Mouse (Mus musculus): ENCODE data around the gene Toe1. TPM values are rescaled to one million over a fixed set of nuclear protein-coding genes. Genes with fewer than 3 reads are reported as not detected.

The Toe1 gene
- polyA plus RNA-seq, 1 experiment from 2014 or later, result 34.5 TPM

- Histone ChIP-seq H3K4me1 (ENCODE audit: control insufficient read depth, insufficient read depth, low read length) (peaks cover 5% of the 10 kb centered on the region; the same call in 1 of the 2 replicates), H3K4me3 (ENCODE audit: low read depth, low read length) (no peak overlapping the region), H3K9me3 (replicated peaks; ENCODE audit: control insufficient read depth, low read length, poor library complexity, severe bottlenecking) (no peaks in the 10 kb centered on the region), H3K27ac (ENCODE audit: low read length) (no peak overlapping the region), H3K27me3 (ENCODE audit: control insufficient read depth, insufficient read depth, low read depth, low read length) (no peaks in the 10 kb centered on the region), H3K36me3 (ENCODE audit: control insufficient read depth, insufficient read depth, low read length) (no peaks in the 10 kb centered on the region), H3K9ac (ENCODE audit: low read depth, low read length) (no peak overlapping the region), H3K4me2 (ENCODE audit: low read length) (no peak overlapping the region)
- no peak for ATAC-seq
- 41% methylated on average over 2 of the region's 2 CpGs for WGBS
Observed at GRCm38 (mm10) chr4:116781366-116781765, 26.1 kb downstream of the Toe1 start.

DNA sequence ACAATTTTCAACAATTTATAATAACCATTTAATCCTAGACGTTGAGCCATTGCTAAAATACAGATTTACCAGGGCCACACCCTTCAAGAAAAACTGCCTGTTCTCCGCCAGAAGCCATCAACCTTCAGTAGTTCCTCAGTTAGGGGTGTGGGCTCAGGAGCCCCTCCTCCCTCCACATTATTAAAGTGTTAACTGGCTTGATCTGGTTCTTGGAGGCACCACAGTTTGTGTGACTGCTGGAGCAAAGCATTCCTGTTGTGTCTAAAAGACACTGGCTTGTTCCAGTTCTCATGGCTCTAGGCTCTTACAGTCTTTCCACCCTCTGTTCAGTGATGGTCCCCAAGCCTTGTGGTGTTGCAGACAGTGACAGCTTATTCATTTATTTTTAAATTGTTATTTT lies 26.9 kb downstream of the Toe1 start:
- Histone ChIP-seq H3K9ac (ENCODE audit: low read depth, low read length) (no peak overlapping the region), H3K36me3 (ENCODE audit: control insufficient read depth, insufficient read depth, low read length) (no peaks in the 10 kb centered on the region), H3K4me3 (ENCODE audit: low read depth, low read length) (no peak overlapping the region), H3K27me3 (ENCODE audit: control insufficient read depth, insufficient read depth, low read depth, low read length) (no peaks in the 10 kb centered on the region), H3K4me1 (ENCODE audit: control insufficient read depth, insufficient read depth, low read length) (peaks cover 5% of the 10 kb centered on the region; the same call in 1 of the 2 replicates), H3K9me3 (replicated peaks; ENCODE audit: control insufficient read depth, low read length, poor library complexity, severe bottlenecking) (no peaks in the 10 kb centered on the region), H3K4me2 (ENCODE audit: low read length) (no peak overlapping the region), H3K27ac (ENCODE audit: low read length) (no peak overlapping the region)
- 78% methylated on average over 2 of the region's 2 CpGs for WGBS
- ATAC-seq, result no peak

DNA sequence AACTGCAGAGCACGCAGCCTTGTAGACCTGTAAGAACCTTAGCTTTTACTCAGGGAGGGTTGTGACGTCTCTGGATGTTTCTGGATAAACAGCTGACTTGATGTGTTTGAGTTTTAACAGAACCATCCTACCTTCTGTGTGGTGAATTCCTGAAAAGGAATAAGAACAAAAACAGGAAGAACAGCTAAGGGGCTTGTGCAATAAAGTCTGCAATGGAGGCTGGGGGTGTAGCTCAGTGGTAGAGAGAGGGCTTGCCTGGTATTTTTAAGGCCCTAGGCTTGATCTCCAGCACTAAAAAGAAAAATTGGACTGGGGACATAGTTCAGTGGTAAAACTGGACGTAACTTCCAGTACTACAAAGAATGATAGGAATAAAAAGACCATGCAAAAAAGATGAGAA lies 30.4 kb downstream of the Toe1 start:
- WGBS, result 94% methylated on average over 3 of the region's 3 CpGs
- no peak overlapping the region for H3K9ac ChIP-seq (ENCODE audit: low read depth, low read length)
- no peak overlapping the region for H3K27ac ChIP-seq (ENCODE audit: low read length)
- no peak overlapping the region for H3K4me3 ChIP-seq (ENCODE audit: low read depth, low read length)
- no peaks in the 10 kb centered on the region for H3K27me3 ChIP-seq (ENCODE audit: control insufficient read depth, insufficient read depth, low read depth, low read length)
- H3K36me3 ChIP-seq (ENCODE audit: control insufficient read depth, insufficient read depth, low read length), result no peaks in the 10 kb centered on the region
- no peak overlapping the region for H3K4me2 ChIP-seq (ENCODE audit: low read length)
- H3K4me1 ChIP-seq (ENCODE audit: control insufficient read depth, insufficient read depth, low read length), result peaks cover 1% of the 10 kb centered on the region; the same call in 1 of the 2 replicates
- H3K9me3 ChIP-seq (replicated peaks; ENCODE audit: control insufficient read depth, low read length, poor library complexity, severe bottlenecking), result no peaks in the 10 kb centered on the region
- ATAC-seq, result no peak

DNA sequence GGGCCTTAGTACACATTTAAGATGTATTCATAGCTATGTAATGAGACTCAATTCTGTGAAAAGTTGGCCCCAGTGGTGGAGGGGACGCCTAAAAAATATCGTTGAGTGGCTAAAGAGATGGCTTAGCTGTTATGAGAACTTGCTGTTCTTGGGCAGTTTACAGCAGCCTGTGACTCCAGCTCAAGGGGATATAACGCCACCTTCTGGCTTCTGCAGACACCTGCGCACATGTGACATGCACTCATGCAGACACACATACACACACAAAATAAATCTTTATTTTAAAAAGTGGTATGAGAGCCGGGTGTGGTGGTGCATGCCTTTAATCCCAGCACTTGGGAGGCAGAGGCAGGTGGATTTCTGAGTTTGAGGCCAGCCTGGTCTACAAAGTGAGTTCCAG lies 31.0 kb downstream of the Toe1 start:
- WGBS, result 93% methylated on average over 5 of the region's 5 CpGs
- H3K27me3 ChIP-seq (ENCODE audit: control insufficient read depth, insufficient read depth, low read depth, low read length), result no peaks in the 10 kb centered on the region
- no peak overlapping the region for H3K4me3 ChIP-seq (ENCODE audit: low read depth, low read length)
- no peaks in the 10 kb centered on the region for H3K9me3 ChIP-seq (replicated peaks; ENCODE audit: control insufficient read depth, low read length, poor library complexity, severe bottlenecking)
- no peak for ATAC-seq
- no peak overlapping the region for H3K9ac ChIP-seq (ENCODE audit: low read depth, low read length)
- no peak overlapping the region for H3K4me2 ChIP-seq (ENCODE audit: low read length)
- no peaks in the 10 kb centered on the region for H3K4me1 ChIP-seq (ENCODE audit: control insufficient read depth, insufficient read depth, low read length)
- H3K27ac ChIP-seq (ENCODE audit: low read length), result no peak overlapping the region
- no peaks in the 10 kb centered on the region for H3K36me3 ChIP-seq (ENCODE audit: control insufficient read depth, insufficient read depth, low read length)

DNA sequence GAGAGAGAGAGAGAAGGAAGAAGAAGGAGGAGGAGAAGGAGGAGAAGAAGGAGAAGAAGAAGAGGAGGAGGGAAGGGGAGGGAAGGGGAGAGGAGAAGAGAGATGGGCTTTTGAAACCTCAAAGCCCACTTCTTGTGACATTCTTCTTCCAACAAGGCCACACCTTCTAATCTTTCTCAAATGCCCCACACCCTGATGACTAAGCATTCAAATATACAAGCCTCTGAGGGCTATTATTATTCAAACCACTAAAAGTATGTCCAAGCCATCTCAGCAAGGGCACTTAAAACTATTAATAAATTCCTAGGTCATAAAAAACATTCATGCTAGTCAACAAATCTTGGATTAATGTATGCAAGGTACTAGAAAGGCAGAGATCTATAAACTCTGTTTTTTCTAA lies 38.4 kb downstream of the Toe1 start:
- no peak for ATAC-seq
- Histone ChIP-seq H3K4me2 (ENCODE audit: low read length) (no peak overlapping the region), H3K4me1 (ENCODE audit: control insufficient read depth, insufficient read depth, low read length) (no peaks in the 10 kb centered on the region), H3K9me3 (replicated peaks; ENCODE audit: control insufficient read depth, low read length, poor library complexity, severe bottlenecking) (no peaks in the 10 kb centered on the region), H3K4me3 (ENCODE audit: low read depth, low read length) (no peak overlapping the region), H3K27me3 (ENCODE audit: control insufficient read depth, insufficient read depth, low read depth, low read length) (no peaks in the 10 kb centered on the region), H3K36me3 (ENCODE audit: control insufficient read depth, insufficient read depth, low read length) (no peaks in the 10 kb centered on the region), H3K9ac (ENCODE audit: low read depth, low read length) (no peak overlapping the region), H3K27ac (ENCODE audit: low read length) (no peak overlapping the region)

DNA sequence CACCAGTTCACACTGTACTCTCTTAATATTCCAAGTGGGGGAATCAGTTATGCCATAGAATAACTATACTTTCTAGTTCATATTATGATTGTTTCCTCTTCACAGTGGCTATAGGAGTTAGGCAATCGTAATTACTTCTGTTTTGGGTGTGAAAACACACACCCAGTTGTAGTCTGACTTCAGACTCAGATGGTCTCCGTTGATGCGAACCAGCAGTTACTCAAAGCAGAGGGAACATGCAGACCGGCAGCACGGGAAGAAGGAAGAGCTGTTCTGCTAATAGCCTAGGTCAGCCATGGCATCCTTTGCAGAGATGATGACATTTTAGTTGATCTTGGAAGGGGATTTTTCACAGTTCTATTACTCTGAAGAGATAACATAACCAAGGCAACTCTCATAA lies 38.9 kb downstream of the Toe1 start:
- Histone ChIP-seq H3K36me3 (ENCODE audit: control insufficient read depth, insufficient read depth, low read length) (no peaks in the 10 kb centered on the region), H3K27me3 (ENCODE audit: control insufficient read depth, insufficient read depth, low read depth, low read length) (no peaks in the 10 kb centered on the region), H3K9ac (ENCODE audit: low read depth, low read length) (no peak overlapping the region), H3K27ac (ENCODE audit: low read length) (no peak overlapping the region), H3K9me3 (replicated peaks; ENCODE audit: control insufficient read depth, low read length, poor library complexity, severe bottlenecking) (no peaks in the 10 kb centered on the region), H3K4me3 (ENCODE audit: low read depth, low read length) (no peak overlapping the region), H3K4me1 (ENCODE audit: control insufficient read depth, insufficient read depth, low read length) (no peaks in the 10 kb centered on the region), H3K4me2 (ENCODE audit: low read length) (no peak overlapping the region)
- ATAC-seq, result no peak
- WGBS, result 90% methylated on average over 5 of the region's 5 CpGs

DNA sequence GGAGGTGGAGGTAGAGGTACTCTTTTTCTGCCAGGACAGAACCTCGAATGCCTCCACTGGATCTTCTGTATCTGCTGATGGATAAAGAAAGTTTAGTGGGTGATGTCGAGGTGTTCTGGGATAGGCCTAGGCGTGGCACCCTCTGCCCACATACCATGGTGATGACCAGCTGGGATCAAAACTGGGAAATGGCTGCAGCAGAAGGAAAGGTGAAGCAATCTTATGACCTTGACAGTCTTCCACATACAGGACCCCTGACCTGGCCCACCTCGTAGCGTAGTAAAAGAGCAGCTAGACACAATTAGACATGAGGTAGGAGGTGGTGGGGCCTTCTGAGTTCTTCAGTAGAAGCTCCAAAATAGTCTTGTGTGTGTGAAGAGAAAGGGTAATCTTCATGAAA lies 43.4 kb downstream of the Toe1 start:
- Histone ChIP-seq H3K4me2 (ENCODE audit: low read length) (no peak overlapping the region), H3K36me3 (ENCODE audit: control insufficient read depth, insufficient read depth, low read length) (no peaks in the 10 kb centered on the region), H3K4me1 (ENCODE audit: control insufficient read depth, insufficient read depth, low read length) (no peaks in the 10 kb centered on the region), H3K9ac (ENCODE audit: low read depth, low read length) (no peak overlapping the region), H3K27ac (ENCODE audit: low read length) (no peak overlapping the region), H3K9me3 (replicated peaks; ENCODE audit: control insufficient read depth, low read length, poor library complexity, severe bottlenecking) (no peaks in the 10 kb centered on the region), H3K4me3 (ENCODE audit: low read depth, low read length) (no peak overlapping the region), H3K27me3 (ENCODE audit: control insufficient read depth, insufficient read depth, low read depth, low read length) (no peaks in the 10 kb centered on the region)
- no peak for ATAC-seq
- 91% methylated on average over 5 of the region's 5 CpGs for WGBS

- 99% methylated on average over 2 of the region's 2 CpGs for WGBS
- no peak for ATAC-seq
- H3K4me1 ChIP-seq (ENCODE audit: control insufficient read depth, insufficient read depth, low read length), result no peaks in the 10 kb centered on the region
Observed at GRCm38 (mm10) chr4:116761914-116762313, 45.5 kb downstream of the Toe1 start.

DNA sequence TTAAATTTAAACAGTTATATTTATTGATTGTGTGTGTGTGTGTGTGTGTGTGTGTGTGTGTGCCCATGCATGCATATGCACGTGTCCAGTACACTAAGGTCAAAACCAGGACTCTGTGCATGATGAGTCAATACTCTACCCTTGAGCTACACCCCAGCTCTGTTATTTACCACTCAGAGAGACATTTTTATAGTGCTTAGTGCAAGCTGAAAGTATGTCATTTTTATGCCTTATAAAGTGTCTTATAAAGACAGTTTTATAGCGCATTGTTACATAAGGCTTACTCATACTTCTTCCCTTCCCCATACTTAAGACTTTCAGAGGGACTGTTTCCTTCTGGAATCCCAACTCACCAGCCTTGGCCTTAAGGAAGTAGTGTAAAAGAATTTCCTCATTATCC lies 57.7 kb downstream of the Toe1 start:
- no peaks in the 10 kb centered on the region for H3K27me3 ChIP-seq (ENCODE audit: control insufficient read depth, insufficient read depth, low read depth, low read length)
- 83% methylated on average over 2 of the region's 2 CpGs for WGBS

More at GRCm38 (mm10) chr4:116761914-116762313, 45.5 kb downstream of the Toe1 start:
- Histone ChIP-seq H3K9me3 (replicated peaks; ENCODE audit: control insufficient read depth, low read length, poor library complexity, severe bottlenecking) (no peaks in the 10 kb centered on the region), H3K4me3 (ENCODE audit: low read depth, low read length) (no peak overlapping the region), H3K27me3 (ENCODE audit: control insufficient read depth, insufficient read depth, low read depth, low read length) (no peaks in the 10 kb centered on the region), H3K4me2 (ENCODE audit: low read length) (no peak overlapping the region), H3K9ac (ENCODE audit: low read depth, low read length) (no peak overlapping the region), H3K36me3 (ENCODE audit: control insufficient read depth, insufficient read depth, low read length) (no peaks in the 10 kb centered on the region), H3K27ac (ENCODE audit: low read length) (no peak overlapping the region)

More for the DNA sequence above, 57.7 kb downstream of the Toe1 start:
- Histone ChIP-seq H3K36me3 (ENCODE audit: control insufficient read depth, insufficient read depth, low read length) (no peaks in the 10 kb centered on the region), H3K27ac (ENCODE audit: low read length) (no peak overlapping the region), H3K4me3 (ENCODE audit: low read depth, low read length) (no peak overlapping the region), H3K4me1 (ENCODE audit: control insufficient read depth, insufficient read depth, low read length) (no peaks in the 10 kb centered on the region), H3K9ac (ENCODE audit: low read depth, low read length) (no peak overlapping the region), H3K9me3 (replicated peaks; ENCODE audit: control insufficient read depth, low read length, poor library complexity, severe bottlenecking) (no peaks in the 10 kb centered on the region), H3K4me2 (ENCODE audit: low read length) (no peak overlapping the region)
- no peak for ATAC-seq
